Mouse (Mus musculus): ENCODE measurements around the gene Keap1.
"Not testable (repeated sequence)": the region's sequence is repeated elsewhere in the genome, so short reads cannot be mapped to it uniquely, and the experiment has no call there.

Keap1 gene

DNA sequence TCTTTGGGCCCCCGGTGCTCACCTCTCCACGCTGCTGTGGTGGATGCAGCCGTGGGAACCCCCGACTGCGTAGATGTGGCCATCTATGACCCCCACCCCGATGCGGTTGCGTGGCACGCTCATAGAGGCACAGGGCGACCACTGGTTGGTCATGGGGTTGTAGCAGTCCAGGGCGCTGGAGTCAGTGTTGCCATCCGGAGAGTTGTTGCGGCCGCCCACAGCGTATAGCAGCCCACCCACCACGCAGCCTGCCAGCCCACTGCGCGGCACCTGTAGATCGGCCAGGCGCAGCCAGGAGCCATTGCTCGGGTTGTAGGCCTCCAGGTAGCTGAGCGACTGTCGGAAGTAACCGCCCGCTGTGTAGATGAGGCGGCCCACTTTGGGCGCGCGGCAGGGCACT lies 5.8 kb downstream of the Keap1 start:
- DNase-seq (ENCODE audit: low read depth, low spot score) = no peak

DNA sequence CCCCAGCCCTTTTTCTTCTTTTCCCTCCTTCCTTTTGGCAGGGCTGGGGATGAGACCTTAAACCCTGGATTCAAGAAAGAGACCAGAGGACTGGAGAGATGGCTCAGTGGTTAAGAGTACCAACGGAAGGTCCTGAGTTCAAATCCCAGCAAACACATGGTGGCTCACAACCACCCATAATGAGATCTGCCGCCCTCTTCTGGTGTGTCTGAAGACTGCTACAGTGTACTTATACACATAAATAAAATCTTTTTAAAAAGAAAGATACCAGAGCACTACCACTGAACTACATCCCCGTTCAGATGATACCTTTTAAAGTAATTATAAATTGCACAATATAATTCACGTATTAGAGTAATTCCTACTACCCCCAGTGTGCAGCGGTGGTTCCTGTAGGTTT lies 6.3 kb downstream of the Keap1 start:
- no peak for DNase-seq (ENCODE audit: low read depth, low spot score)

DNA sequence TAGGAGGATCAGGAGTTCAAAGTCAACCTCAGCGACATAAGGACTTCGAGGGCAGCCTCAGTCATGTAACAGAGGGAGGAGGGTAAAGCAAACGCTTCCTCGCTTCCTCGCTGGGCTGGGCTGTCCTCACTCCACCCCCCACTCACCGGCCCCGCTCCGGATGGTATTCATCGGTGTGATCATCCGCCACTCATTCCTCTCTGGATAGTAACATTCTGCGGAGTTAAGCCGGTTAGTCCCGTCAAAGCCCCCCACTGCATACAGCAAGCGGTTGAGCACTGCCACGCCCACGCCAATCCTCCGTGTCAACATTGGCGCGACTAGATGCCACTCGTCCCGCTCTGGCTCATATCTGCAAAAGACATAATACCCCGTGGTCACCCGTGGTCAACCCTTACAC lies 7.6 kb downstream of the Keap1 start:
- DNase-seq (ENCODE audit: low read depth, low spot score) = no peak

DNA sequence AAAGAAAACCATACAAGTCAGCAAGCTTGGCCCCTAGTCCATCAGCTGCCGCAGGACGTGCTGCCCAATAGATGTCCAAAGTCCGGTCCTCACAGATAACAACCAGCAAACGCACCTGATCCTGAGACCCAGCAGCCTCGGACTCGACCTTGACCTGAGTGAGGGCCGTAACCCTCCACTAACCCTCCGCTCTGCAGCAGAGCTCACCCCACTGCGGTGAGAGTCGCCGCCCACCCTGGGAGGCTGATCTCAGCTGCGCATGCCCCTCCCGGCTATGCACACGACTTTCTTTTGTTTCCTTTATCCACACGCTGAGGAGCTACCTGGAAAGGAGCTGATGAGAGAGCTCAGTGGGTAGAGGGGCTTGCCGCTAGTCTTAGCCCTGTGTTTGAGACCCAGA lies 11.8 kb downstream of the Keap1 start:
- DNase-seq (ENCODE audit: low read depth, low spot score) = no peak

DNA sequence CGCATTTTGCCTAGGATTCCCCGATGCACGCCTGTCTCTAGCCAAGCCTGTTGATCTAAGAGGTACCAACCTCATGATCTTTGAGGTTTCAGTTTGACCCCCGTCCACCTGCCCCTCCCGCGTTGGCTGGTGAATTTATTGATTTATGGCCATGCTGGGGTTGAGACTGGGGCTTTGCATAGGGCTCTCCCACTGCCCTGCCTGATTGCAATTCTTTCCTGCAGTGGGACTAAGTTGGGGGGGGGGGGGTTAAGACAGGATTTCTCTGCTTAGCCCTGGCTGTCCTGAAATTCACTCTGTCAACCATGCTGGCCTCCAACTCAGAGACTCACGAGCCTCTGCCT lies 13.8 kb downstream of the Keap1 start:
- DNase-seq (ENCODE audit: low read depth, low spot score) = no peak

DNA sequence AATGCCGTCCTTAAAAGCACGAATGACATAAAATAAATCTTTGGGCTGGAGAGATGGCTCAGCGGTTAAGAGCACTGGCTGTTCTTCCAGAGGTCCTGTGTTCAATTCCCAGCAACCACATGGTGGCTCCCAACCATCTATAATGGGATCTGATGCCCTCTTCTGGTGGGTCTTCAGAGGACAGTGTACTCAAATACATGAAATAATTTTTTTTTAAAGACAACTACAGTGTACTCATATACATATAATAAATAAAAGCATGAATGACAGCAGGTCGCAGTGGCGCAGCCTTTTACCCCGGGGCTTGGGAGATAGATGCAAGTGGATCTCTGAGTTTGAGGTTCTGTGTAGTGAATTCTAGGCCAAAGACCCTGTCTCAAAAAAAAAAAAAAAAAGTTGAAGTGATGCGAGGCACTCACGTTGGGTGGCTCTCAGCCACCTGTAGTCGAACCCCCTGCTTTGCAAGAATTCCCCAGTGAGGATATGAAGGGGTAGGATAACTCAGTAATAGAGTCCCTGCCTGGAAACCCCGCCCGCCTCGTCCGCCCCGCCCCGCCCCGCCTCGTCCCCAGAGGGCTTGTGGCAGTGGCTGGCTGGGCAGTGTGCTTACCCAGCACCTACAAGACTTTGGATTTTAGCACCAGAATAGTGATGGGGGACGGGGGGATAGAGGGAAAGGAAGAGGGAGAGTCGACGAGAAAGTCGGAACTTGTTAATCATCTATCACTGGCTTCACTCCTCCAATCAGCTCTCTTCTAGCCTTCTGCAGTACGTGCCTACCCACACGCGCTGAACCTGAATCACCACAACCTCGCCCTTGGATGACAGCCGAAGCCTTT lies 14.4 kb downstream of the Keap1 start:
- DNase-seq (ENCODE audit: low read depth, low spot score) = no peak

DNA sequence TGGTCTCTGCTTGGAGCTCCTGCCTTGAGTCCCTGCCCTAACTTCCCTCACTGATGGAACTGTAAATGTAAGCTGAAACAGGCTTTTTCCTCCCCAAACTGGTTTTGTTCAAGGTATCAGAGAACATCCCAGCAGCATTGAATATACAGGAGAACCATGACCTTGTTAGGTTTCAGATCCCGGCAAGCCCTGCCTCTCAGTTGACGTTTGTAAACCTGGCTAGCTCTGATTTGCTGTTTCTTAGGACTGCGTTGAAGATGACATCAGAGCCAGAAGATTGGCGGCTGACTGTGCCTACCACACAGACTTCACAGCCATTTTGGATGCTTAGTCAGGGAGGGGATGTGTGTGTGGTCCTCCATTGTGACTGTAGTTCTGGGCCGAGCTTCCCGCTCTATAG lies 15.3 kb downstream of the Keap1 start:
- no peak for DNase-seq (ENCODE audit: low read depth, low spot score)

DNA sequence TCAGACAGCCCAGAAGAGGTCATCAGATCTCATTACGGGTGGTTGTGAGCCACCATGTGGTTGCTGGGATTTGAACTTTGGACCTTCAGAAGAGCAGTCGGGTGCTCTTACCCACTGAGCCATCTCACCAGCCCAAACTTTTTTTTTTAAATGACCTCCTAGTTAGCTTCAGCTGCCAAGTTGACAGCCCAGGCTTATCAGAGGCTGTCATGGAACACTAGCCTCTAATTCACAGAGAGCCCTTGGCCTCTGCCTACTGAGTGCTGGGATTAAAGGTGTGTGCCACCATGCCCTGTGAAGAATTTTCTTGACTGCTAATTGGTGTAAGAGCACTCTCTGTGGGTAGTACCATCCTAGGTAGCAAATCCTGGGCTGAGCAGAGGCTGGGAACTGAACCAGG lies 15.7 kb downstream of the Keap1 start:
- DNase-seq (ENCODE audit: low read depth, low spot score) = not testable (repeated sequence)

DNA sequence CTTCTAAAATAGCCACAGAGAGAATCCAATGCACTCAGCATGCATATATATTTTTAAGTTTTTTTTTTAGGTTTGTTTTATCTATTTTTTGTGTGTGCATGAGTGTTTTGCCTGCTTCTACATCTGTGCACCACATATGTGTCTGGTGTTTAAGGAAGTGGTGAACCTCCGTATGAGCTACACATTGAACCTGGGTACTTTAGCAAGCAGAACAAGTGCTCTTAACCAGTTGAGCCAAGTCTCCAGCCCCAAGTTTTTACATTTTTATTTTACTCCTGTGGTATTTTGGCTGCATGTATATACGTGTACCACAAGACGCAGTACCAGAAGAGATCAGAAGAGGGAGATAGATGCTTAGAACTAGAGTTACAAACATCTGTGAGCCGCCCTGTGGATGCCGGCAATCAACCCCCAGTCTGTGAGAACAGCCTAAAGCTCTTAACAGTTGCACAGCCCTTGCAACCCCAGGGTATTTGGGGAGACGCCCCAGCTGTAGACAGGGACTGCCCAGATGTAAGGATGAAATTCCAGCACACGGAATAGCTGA lies 17.7 kb downstream of the Keap1 start:
- DNase-seq (ENCODE audit: low read depth, low spot score) = no peak

DNA sequence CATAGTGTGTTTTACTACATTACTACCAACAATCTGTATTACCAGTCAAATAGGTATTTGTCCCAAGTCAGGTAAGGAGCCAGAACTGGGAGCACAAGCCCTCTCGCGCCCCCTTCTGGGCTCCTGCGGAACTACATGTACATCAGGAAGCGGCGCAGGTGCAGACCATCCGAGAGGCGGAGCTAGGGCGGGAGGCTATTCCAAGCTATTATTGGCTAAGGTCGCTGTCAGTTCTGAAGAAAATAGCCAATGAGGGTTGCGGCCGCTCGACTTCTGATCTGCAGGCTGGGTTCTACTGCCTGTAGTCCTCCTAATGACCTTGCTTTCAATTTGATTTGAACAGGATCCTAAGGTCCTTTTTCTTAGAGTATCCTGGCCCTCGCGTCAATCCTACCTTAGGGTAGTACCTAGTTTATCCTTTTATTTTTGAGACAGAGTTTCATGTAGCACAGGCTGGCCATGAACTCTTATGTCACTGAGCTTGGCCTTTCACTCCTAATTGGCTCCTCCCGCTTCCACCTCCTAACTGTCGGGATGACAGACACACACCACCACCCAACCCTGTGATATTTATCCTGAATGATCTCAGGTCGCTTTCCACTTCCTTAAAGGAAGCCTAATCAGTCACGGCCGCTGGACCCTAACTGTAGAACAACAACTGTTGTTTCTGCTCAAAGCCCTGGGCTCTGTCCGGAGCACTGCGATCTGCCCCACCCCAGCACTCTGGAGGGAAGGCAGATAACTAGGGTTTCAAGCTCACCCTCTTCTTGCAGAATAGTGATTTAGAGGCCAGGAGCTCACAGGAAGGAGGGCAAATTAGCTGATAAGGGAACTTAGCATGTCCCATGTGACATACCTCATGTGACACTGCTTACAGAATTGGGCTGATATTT lies 18.4 kb downstream of the Keap1 start:
- DNase-seq (ENCODE audit: low read depth, low spot score) = peak; percentile 84

DNA sequence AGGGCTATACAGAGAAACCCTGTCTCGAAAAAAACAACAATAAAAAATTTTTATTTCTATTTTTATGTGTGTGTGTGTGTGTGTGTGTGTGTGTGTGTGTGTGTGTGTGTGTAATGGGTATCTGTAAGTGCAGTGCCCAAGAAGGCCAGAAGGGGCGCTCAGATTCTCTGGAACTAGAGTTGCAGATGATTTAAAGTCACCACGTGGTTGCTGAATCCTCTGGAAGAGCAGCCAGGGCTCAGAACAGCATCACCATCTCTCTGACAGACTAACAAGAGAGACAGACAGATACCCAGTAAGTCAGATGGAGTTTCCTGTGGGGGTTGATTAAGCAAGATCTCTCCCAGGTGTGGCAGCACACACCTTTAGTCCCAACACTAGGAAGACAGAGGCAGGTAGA lies 19.3 kb downstream of the Keap1 start:
- no peak for DNase-seq (ENCODE audit: low read depth, low spot score)

DNA sequence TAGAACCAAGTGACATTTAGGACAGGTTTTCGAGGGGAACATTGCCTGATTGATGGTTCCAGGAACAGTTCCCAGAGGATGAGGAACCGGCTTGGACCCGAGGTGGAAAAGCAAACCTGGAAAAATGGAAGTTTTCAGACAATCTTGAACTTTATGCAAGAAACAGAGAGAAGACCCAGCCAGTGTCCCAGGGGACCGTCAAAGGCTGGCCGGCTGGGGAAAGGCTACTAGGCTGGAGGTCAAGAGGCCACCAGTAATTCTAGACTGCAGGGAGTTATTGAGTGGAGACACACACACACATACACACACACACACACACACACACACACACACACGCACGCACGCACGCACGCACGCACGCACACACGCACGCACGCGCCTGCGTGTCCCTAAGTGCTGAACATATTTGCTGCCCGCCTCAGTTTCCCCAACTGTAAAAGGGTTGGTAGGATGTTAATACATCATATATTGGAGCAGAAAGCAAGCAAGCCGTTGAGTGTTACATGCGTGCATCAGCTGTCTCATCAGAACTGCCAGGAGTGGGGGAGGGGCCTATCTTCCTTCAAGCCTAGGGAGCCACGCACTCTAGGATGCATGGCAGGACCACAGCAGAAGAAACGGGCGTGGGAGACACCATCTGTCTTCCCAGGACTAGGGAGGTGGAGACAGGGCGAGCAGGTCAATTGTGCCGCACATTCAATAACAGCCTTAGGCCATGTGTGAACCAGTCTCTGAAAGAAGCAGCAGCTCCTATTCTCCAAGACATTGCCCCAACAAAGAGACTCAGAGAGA lies 22.9 kb downstream of the Keap1 start:
- no peak for DNase-seq (ENCODE audit: low read depth, low spot score)

DNA sequence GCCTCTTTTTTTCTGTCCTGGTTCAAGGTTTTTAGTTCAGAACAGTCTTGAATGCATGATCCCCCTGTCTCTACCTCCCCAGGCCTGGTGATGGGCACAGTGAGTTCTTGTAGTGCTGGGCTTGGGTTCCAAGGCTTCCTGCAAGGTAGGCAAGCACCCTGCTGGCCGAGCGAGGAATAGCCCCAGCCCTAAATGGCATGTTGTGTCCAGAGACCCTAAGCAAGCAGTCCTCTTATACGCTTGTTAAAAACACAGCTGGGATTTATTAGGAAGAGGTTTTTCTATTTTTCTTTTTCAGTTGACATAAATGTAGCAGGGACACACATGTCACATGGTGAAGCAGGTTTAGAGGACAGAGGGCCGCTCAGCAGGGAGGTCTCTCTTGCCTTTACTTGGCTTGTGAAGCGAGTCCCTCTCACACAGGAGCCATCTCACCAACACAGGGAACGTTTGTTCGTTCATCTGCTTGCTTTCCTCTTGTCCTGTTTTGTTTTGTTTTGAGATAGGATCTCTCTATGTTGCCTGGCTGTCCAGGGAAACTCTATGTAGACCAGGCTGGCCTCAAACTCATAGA lies 25.5 kb downstream of the Keap1 start:
- DNase-seq (ENCODE audit: low read depth, low spot score) = no peak

DNA sequence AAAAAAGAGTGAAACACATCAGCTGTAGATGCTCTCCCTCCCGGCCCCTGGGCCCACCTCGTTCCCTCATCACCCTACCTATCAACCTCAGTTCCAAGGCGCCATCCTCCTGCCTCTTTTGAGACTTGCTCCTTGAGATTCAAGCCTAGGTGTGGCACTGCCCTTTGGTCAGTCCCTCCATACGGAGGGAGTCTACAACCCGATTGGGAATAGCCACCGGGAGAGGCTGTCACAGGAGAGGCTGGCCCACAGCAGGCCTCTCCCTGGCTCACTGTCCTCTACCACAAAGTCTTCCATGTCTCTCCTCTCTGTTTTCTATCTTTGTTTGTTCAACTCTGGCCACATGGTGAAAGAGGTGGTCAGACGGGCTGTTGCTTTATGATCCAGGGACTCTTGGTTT lies 27.5 kb downstream of the Keap1 start:
- no peak for DNase-seq (ENCODE audit: low read depth, low spot score)

DNA sequence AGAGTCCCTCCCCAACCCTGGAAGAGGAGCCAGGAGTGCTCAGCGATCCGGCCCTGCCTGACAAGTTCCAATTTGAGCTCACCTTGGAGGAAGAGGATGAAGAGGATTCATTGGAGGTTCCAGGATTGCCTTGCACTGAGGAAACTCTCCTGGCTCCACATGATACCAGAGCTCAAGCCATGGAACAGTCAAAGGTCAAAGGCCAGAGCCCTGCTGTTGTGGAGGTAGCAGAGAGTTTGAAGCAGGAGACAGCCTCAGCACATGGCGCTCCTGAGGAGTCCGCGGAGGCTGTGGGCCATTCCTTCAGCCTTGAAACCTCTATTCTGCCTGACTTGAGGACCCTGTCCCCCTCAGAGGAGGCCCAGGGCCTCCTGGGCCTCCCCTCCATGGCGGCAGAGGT lies 28.3 kb downstream of the Keap1 start:
- DNase-seq (ENCODE audit: low read depth, low spot score) = no peak

DNA sequence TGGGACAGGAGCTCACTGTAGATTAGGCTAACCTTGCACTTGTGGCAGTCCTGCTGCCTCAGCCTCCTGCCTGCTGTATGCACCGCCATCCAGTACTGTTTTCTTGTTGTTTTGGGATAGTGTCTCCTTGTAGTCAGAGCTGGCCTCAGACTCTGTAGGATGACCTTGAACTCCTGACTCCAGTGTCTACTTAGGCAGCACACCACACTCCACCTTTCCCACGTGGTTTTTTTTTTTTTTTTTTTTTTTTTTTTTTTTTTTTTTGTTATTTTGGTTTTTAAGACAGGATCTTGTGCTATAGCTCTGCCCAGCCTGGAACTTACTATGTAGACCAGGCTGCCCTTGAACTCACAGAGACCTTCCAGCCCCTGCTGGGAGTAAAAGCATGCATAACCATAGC lies 30.5 kb downstream of the Keap1 start:
- DNase-seq (ENCODE audit: low read depth, low spot score) = no peak

DNA sequence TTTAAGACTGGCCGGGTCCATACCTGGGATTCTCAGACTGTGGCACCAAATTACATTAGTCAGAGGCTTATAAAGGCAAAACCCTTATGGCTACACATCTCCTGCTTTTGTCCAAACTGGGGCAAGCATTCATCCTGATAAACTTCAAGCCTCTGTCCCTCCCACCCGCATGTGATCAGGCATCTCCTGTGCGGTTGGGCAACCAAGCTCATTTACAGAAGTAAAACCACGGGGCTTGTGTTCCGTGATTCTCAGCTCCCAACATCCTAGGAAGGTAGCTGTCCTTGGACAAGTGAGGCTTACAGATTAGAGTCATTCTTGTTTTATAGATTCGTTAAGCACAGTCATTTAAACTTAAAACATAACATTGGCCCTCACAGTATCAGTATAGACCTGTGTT lies 32.3 kb downstream of the Keap1 start:
- DNase-seq (ENCODE audit: low read depth, low spot score) = no peak

DNA sequence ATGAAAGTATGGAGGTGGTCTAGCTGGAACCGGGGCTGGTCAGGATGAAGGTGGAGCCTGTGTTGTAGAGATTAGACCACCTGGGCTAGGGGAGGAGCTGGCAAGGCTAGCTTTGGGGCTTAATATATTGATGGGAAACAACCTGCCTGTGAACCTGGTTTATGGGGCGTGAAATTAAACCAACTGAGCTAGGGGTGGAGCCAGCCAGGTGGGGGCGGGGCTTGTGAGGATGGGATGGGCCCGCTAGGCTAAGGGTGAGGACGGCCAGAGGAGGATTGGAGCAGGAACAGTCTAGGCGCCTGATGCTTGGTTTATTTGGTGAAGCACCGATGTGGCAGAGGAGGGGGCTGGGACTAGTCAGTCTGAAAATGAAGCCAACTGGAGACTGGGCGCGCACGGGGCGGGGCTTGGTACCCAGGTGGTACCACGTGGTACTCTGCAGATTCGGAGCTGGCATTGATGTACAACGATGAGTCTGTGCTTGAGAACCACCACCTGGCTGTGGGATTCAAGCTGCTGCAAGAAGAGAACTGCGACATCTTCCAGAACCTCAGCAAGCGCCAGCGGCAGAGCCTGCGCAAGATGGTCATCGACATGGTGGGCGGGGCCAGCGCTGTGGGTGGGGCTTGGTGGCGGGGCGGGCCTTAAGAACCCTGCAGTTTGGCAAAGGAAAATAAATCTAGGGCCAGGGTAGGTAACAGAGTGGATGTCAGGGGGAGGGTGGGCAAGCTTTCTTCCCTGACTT lies 34.5 kb downstream of the Keap1 start:
- no peak for DNase-seq (ENCODE audit: low read depth, low spot score)

DNA sequence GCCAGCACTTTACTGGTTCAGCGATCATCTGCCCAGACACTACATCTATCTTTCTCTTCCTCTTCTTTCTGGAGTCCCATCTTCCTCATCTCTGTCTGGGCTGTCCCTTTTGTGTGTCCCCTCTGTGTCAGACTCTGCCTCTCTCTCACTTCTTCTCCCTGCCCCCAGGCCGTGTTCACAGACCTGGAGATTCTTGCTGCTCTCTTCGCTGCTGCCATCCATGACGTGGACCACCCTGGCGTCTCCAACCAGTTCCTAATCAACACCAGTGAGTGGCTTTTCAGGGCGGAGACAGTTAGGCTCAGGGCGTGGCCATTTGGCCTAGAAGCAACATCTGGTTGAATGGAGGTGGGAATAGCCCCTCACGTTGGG lies 35.0 kb downstream of the Keap1 start:
- no peak for DNase-seq (ENCODE audit: low read depth, low spot score)

DNA sequence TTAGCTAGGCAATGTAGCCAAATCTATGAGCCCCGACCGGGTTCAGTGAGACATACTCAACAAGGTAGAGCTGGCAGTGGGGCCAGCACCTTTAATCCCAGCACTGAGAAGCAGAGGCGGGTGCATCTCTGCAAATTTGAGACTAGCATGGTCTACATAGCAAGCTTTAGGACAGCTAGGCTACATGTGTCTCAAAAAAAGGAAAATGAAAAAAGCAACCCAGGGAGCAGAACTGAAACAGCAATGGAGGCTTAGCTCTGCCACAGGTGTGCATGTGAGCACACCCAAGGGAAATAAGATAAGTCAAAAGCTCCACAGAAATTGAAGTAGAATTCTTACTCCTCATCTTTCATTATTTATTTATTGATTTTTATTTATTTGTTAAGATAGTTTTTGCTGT lies 40.2 kb downstream of the Keap1 start:
- DNase-seq (ENCODE audit: low read depth, low spot score) = no peak

DNA sequence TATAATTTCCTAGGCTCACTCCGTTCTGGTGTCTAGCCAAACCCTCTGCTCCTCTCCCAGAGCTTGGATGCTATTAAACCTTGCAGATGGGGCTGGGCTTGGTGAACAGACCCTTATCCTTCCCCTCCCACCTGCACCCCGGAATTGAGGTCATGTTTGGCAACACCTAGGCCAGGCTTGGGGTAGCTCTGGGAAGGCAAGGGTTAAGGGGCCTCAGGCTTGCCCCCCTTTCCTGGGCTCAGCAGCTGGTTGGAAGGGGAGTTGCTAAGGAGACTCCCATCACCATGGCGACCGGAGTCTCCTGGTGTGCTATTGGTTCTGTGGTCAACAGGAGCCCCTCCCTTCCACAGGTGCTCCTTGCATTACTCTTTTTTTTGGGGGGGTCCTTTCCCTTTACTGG lies 41.2 kb downstream of the Keap1 start:
- DNase-seq (ENCODE audit: low read depth, low spot score) = no peak
